Mouse (Mus musculus) layer of hippocampus, postnatal 25 days (tissue): ENCODE results near the gene Stxbp6. TPM values are rescaled to one million over a fixed set of nuclear protein-coding genes. Genes with fewer than 3 reads are reported as not detected.

Experiments used
- DNase-seq, 2 experiments: peaks; one replicate each; pipeline ENCODE4 v3.0.0; 2022; ENCODE audit warnings: mixed read lengths in 2 of 2, low spot score in 1 of 2; ENCODE audit errors: extremely low spot score in 1 of 2
- total RNA-seq, 2 experiments: library from RNA; stranded (reverse); gene quantifications; 2 replicates each; pipeline ENCODE4 v1.2.3; 2021

Gene Stxbp6
- total RNA-seq, 2 experiments from 2014 or later, result 73.5 to 78.3 TPM

GRCm38 (mm10) chr12:44925901-44926300, 148.6 kb downstream of the Stxbp6 start:
- no peak for DNase-seq

DNA sequence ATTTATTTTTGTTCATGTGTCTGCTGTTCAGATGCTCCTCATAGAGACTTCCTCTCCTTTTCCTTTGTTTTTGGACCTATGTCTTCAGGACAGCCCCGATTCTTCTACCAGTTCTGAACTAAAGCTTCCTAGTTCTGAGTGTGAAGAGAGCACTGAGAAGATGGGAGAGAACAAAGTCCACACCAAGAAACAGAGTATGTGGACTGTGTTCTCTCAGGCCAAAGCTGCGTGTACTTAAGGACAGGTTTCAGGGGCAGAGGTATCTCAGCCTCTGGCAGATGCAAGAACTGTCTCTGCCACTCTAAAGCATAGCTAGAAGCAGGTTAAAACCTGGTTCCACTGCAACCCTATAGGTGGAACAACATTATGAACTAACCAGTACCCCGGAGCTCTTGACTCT, 151.2 kb downstream of the Stxbp6 start:
- no peak for DNase-seq

GRCm38 (mm10) chr12:44922241-44922640, 152.3 kb downstream of the Stxbp6 start:
- no peak for DNase-seq

DNA sequence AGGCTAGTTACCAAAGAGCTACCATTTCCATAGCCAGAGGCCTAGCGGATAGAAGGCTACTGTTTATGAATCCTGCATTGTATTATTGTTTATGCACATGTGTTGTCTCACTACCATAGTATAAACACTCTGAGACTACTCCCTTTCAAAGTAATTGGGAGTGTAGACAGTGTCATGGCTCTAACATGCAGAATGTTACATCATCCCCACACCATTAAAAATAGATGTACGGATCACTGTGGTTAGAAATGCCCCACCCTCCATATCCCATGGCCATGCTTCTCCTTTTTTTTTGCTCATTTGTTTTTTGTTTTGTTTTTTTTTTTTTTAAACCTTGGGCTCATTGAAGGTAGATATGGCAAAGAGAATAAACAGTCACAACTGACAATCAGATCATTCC, 154.9 kb downstream of the Stxbp6 start:
- DNase-seq, result no peak

DNA sequence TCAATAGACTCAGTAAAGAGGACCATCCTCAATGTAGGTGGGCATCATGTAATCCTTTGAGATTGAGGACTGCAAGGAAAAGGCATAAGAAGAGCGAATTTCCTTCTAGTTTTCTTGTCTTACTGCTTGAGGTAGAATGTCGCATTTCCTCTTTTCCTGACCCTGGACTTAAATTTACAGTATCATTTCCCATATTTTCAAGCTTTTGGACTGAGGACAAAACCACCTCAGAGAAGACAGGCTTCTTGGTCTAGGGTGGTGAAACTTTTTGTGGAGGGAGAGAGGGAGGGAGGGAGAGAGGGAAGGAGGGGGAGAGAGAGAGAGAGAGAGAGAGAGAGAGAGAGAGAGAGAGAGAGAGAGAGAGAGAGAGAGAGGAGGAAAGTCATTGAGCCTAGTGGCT, 155.6 kb downstream of the Stxbp6 start:
- no peak for DNase-seq

DNA sequence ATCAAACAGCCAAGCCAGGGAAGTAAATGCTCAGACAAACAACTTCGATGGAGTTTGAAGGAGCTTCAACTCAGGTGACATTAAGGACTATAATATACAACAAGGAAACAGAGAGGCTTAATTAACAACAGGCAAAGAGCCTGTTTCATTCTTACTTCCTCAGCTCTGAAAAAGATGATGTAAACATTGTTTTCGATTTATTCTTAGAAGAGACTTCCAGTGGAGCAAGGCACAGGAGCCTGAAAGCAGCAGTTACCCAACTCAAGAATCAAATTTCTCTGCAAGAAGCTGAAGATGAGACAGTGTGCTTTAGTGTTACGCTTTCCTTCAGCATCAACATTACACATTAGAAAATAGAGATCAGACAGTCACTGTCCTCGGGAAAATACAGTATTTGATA, 160.7 kb downstream of the Stxbp6 start:
- DNase-seq, result no peak

GRCm38 (mm10) chr12:44908028-44908702, 166.3 kb downstream of the Stxbp6 start:
- DNase-seq, result no peak

GRCm38 (mm10) chr12:44906001-44906400, 168.5 kb downstream of the Stxbp6 start:
- DNase-seq, result no peak

DNA sequence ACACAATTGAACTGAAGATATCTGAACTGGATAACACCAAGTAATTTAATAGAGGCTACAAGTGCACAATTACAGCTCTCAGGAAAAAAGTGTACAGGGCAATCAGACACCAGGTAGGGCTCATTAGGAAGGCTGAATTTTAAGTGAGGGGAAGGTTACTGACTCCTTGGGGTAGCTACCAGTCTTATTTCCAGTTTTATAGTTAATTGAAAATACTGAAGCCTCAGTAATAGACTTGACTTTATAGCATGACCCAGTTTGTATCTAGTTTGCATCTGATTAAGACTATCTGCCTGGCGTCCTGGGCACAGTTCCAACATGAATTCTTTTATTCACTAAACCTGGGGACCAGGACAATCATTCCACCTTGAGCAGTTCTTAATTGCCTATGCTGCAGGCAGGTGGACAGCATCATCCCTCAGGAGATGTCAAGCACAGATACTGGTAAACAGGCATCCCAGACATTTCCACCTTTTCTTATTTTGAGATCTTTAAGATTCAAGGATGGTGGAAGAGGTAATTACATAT, 171.2 kb downstream of the Stxbp6 start:
- no peak for DNase-seq

DNA sequence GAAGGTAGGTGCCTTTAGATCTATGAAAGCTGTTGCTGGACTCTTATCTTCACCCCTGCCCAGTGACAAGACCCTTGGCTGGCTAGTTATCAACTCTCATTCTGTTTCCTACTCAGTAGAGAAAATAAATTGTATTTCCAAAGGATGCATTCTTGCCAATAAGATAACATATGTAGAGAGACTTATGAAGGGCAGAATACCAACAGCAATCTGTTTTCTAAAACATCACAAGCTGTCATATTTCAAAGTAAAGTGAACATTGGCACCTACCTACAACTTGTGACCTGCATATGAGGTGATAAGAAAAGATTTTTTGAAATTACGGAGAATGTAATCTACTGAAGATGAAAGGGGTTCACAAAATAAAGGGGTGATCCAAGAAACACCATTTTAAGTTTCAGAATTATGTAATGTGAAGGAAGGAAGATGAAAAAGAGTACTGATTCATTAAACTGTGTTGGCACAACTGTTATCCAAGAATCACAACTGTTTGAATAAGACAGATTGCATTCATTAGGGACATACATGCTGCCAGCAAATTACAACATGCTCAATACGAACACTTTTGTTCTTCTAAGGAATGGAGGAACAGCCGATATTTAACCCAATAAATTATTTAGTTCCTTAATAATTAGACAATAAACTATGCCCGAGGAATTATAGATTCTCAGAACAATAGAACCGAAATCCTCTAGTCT, 175.2 kb downstream of the Stxbp6 start:
- DNase-seq, result no peak

DNA sequence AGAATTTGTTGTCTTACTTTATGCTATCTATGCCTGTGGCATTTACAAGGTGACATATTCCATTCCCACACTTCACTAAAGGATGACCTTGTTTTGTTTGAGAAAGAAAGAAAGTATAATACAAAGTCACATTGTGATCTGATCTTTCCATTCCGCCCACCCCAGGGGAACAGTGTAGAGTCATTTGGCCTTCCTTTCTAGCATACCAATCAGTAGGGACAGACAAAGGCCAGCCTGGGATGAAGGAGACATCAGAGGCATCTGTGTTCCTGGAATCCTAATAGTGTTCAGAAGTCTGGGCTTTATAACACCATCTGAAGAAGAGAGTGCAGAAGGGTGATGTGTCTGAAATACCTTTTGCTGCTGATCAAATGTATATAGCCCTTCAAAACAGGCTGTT, 178.0 kb downstream of the Stxbp6 start:
- DNase-seq, result no peak

- DNase-seq, result no peak
Measured at GRCm38 (mm10) chr12:44889677-44890393, 184.7 kb downstream of the Stxbp6 start.

DNA sequence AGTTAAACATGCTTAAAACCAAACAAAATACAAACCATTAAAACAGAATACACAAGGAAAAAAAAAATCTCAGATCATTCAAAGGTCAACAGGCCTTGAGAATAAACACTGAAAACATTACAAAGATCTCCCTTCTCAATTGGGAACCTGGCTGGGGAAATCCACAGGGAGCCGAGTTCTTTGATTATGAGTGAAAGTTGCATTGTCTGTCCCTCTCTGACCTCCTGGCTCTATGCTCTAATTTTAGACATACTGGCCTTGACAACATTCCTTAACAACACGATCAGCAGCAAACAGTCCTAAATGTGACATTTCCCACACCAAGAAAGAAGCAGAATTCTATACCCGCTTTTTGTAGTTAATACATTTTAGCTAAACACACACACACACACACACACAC, 187.7 kb downstream of the Stxbp6 start:
- DNase-seq, result no peak

DNA sequence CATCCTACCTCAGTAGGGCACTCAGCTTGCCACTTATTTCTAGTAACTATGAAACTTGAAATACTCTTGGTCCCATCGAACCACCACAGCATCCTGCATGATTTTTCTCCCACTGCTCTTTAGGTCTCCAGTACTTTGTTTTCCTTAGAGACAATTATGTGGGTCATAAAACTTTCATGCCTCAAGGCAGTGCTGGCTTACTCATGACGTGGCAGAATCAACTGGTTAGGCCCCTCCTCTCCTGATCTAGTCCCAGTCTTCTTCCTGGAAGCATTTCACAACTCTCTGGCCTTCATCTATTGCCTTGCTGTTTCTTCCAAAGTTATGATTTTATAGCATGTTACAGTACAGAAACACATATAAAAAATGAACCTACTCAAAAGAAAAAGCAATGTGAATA, 201.8 kb downstream of the Stxbp6 start:
- DNase-seq, result no peak

- DNase-seq, result no peak
Measured at GRCm38 (mm10) chr12:44865442-44865841, 209.1 kb downstream of the Stxbp6 start.

DNA sequence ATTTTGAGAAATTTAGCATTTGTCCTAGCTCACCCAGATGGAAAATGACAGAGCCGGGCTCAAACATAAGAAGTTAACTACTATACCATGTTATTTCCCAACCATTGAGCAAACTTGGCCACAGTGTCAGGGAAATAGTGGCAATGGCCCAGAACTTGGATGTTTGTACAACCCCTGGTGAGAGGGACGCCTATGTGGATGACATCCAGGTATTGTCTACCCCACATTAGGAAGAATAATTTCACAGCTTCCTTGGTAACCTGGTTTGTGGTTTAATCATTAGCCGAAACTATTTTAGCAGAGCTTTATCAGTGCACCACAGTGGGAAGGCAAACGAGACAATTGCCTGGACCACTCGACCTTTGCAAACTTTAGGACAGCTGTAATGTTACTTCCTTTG, 215.1 kb downstream of the Stxbp6 start:
- no peak for DNase-seq

DNA sequence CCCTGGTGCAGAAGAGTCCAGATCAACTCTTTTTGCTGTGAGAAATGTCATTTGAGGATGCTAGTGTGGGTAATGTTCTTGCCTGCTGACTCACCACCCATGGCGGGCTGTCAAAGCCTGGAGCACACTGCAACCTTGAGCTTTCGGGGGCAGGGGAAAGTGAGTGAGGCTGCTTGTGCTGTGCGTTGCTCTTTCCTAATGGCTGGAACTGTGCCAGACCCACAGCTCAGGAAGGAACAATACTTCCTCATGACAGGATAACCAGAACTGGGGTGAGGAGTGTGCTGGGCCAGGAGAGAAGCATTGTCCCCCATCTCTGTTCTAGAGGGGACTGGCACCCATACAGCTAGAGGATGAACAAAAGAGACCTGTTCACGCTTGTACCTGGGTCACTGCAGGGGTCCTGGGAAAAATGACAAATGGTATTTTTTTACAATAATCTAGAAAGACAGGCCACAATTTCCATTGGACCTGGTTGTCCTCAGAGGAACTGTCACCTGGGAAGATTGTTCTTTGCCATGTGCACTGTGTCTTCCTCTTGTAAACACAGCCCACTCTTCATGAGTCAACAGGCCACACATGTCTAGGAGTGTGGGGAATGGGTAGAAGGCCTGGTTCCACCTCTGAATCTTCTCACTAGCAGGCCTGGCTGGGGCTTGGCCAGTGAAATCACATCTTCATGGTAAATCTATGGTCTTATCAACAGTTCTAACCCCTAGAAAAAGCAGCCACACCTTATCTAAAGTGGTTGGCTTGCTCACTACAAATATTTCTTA, 216.2 kb downstream of the Stxbp6 start:
- DNase-seq, result peak in 1 of 2 experiments; percentile 16

DNA sequence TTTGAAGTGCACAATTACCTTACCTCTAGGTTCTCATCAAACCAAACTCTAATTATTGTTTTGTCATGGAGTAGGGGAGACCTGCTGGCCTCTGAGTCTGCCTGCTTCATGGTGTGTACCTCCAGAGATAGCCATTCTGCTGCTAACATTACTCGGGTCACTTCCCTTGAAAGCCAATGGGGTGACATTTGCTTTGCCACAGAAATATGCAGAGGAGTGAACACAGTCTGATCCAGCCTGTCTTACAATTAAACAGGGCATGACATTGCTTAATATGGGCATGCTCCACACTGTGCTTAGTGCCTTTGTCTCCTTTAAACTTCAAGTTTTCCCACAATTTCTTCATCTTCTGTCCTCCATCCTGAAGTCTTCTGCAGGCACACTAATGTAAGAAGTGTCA, 222.5 kb downstream of the Stxbp6 start:
- no peak for DNase-seq

DNA sequence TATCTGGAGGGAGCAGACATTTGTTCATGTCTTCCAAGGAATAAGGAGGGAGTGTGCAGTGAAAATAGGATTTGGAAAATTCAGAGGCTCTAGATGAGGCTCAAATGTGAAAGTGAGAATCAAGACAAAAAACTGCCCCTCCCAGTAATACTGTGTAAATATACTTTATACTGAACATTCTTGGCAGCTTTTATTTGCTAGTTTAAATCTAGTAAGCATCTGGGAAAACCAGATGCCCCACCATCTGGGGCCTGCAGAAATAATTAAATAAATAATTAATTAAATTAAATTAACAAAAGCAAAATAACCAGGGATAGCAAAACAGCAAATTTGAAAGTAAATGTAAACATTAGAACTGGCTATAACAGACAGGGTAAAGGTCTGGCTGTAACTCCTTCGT, 224.0 kb downstream of the Stxbp6 start:
- DNase-seq, result no peak

GRCm38 (mm10) chr12:44848483-44849221, 225.9 kb downstream of the Stxbp6 start:
- DNase-seq, result peak in 1 of 2 experiments; percentile 54
